Mouse (Mus musculus): ENCODE data around the gene Rph3al. TPM values are rescaled to one million over a fixed set of nuclear protein-coding genes. Genes with fewer than 3 reads are reported as not detected.

The Rph3al gene
- total and polyA plus RNA-seq, 2 experiments from 2014 or later = 3.0 to 4.0 TPM

DNA sequence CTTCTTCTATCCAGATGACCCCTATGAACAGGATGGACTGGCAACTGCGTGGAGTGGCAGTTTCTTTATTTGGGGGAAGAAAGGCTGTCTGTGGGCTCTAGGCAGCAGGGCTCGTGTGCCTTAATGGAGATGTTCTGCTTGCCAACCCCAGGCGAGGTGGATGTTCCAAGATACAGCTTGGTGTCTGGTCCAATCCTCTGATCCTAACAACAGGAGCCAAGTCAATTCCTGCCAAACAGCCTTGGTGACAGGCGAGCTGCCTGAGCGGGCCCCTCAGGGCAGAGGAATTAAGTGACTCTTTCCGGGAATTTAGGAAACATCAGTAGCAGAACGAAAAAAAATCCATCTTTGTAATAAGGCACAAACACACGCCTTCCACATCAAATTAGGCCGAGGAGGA, 38.6 kb downstream of the Rph3al start:
- Histone ChIP-seq H3K4me2 (ENCODE audit: low read depth, low read length, poor library complexity, severe bottlenecking) (no peak overlapping the region), H3K36me3 (ENCODE audit: insufficient read depth, low read length) (no peaks in the 10 kb centered on the region), H3K9me3 (ENCODE audit: low read length) (no peaks in the 10 kb centered on the region), H3K27me3 (ENCODE audit: insufficient read depth, low read length) (no peaks in the 10 kb centered on the region), H3K4me1 (ENCODE audit: insufficient read depth, low read length) (no peaks in the 10 kb centered on the region), H3K9ac (replicated peaks; ENCODE audit: low read length, poor library complexity, severe bottlenecking) (no peak overlapping the region), H3K4me3 (ENCODE audit: low read depth, low read length) (no peak overlapping the region), H3K27ac (ENCODE audit: low read depth, low read length) (0 out of 2 replicates have a peak overlapping the region, but pooled peaks have one; percentile 2)
- no peak for TF ChIP-seq CTCF (IDR thresholded peaks at IDR 0.05)
- DNase-seq (ENCODE audit: low spot score) = peak; percentile 76
- 0 out of 2 replicates have a peak, but pooled peaks have one; percentile 10 for ATAC-seq (ENCODE audit: low FRiP score)
- WGBS = 19% methylated on average over 9 of the region's 9 CpGs

- H3K9me3 ChIP-seq (ENCODE audit: low read length) = no peaks in the 10 kb centered on the region
- H3K27ac ChIP-seq (ENCODE audit: low read depth, low read length) = no peak overlapping the region
- ATAC-seq (ENCODE audit: low FRiP score) (no peak), DNase-seq (ENCODE audit: low spot score) (no peak)
- WGBS = 92% methylated on average over 9 of the region's 9 CpGs
- no peak for TF ChIP-seq CTCF (IDR thresholded peaks at IDR 0.05)
- no peaks in the 10 kb centered on the region for H3K36me3 ChIP-seq (ENCODE audit: insufficient read depth, low read length)
- H3K9ac ChIP-seq (replicated peaks; ENCODE audit: low read length, poor library complexity, severe bottlenecking) = no peak overlapping the region
- no peaks in the 10 kb centered on the region for H3K27me3 ChIP-seq (ENCODE audit: insufficient read depth, low read length)
- no peak overlapping the region for H3K4me3 ChIP-seq (ENCODE audit: low read depth, low read length)
- H3K4me1 ChIP-seq (ENCODE audit: insufficient read depth, low read length) = peaks cover 3% of the 10 kb centered on the region; the same call in 1 of the 2 replicates
- H3K4me2 ChIP-seq (ENCODE audit: low read depth, low read length, poor library complexity, severe bottlenecking) = no peak overlapping the region
Observed at GRCm38 (mm10) chr11:75898532-75898931, 39.7 kb downstream of the Rph3al start.

GRCm38 (mm10) chr11:75894791-75895420, 43.3 kb downstream of the Rph3al start:
- peaks cover 3% of the 10 kb centered on the region; the same call in 1 of the 2 replicates for H3K4me1 ChIP-seq (ENCODE audit: insufficient read depth, low read length)
- H3K27ac ChIP-seq (ENCODE audit: low read depth, low read length) = no peak overlapping the region
- H3K27me3 ChIP-seq (ENCODE audit: insufficient read depth, low read length) = no peaks in the 10 kb centered on the region
- H3K36me3 ChIP-seq (ENCODE audit: insufficient read depth, low read length) = no peaks in the 10 kb centered on the region
- WGBS = 65% methylated on average over 12 of the region's 12 CpGs
- H3K4me2 ChIP-seq (ENCODE audit: low read depth, low read length, poor library complexity, severe bottlenecking) = no peak overlapping the region
- H3K4me3 ChIP-seq (ENCODE audit: low read depth, low read length) = no peak overlapping the region
- no peaks in the 10 kb centered on the region for H3K9me3 ChIP-seq (ENCODE audit: low read length)
- TF ChIP-seq CTCF (IDR thresholded peaks at IDR 0.05) = no peak
- H3K9ac ChIP-seq (replicated peaks; ENCODE audit: low read length, poor library complexity, severe bottlenecking) = no peak overlapping the region
- ATAC-seq (ENCODE audit: low FRiP score) = no peak; the same call in 1 of the 2 replicates
- peak; percentile 75 for DNase-seq (ENCODE audit: low spot score)

DNA sequence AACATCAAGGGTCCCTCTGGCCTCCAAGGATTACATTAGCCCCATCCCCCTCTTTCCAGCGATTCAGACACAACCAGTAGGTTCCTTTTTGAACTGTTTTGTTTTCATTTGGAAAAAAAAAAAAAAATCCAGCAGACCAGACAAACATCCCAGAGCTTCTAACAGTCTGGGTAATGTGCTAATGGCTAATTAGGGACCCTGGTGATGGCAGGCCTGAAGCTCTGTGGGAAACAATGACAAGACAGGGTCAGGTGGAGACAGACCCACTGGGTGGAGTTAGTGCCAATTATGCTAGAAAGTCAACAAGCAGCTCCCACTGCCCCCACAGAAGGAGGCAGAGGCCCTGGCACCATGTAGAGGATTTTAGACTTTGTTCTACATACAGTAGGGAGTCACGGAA, 44.3 kb downstream of the Rph3al start:
- no peaks in the 10 kb centered on the region for H3K27me3 ChIP-seq (ENCODE audit: insufficient read depth, low read length)
- H3K4me2 ChIP-seq (ENCODE audit: low read depth, low read length, poor library complexity, severe bottlenecking) = no peak overlapping the region
- H3K36me3 ChIP-seq (ENCODE audit: insufficient read depth, low read length) = no peaks in the 10 kb centered on the region
- ATAC-seq (ENCODE audit: low FRiP score) (no peak), DNase-seq (ENCODE audit: low spot score) (no peak)
- no peak for TF ChIP-seq CTCF (IDR thresholded peaks at IDR 0.05)
- peaks cover 3% of the 10 kb centered on the region; the same call in 1 of the 2 replicates for H3K4me1 ChIP-seq (ENCODE audit: insufficient read depth, low read length)
- no peaks in the 10 kb centered on the region for H3K9me3 ChIP-seq (ENCODE audit: low read length)
- no peak overlapping the region for H3K9ac ChIP-seq (replicated peaks; ENCODE audit: low read length, poor library complexity, severe bottlenecking)
- no peak overlapping the region for H3K27ac ChIP-seq (ENCODE audit: low read depth, low read length)
- H3K4me3 ChIP-seq (ENCODE audit: low read depth, low read length) = no peak overlapping the region
- 74% methylated on average over 2 of the region's 2 CpGs for WGBS

DNA sequence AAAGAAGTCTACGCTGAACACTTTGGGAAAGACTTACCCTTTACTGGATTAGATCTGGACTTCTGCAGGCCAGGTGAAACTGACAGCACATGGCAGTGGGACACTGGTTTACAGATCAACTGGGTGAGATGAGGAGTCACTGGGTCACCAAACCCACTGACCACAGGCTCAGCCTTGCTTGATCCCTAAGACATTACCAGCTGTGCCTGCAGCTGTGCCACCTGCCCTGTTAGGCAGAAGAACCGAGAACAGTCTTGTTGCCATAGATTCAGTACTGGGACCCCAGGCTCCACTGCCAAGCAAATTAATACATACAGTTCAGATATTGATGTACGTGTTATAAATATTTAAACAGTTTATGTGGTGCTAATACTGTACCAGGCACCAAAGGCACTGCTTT, 50.9 kb downstream of the Rph3al start:
- H3K9me3 ChIP-seq (ENCODE audit: low read length) = no peaks in the 10 kb centered on the region
- no peak overlapping the region for H3K4me2 ChIP-seq (ENCODE audit: low read depth, low read length, poor library complexity, severe bottlenecking)
- no peak overlapping the region for H3K4me3 ChIP-seq (ENCODE audit: low read depth, low read length)
- H3K9ac ChIP-seq (replicated peaks; ENCODE audit: low read length, poor library complexity, severe bottlenecking) = no peak overlapping the region
- ATAC-seq (ENCODE audit: low FRiP score) = no peak
- H3K4me1 ChIP-seq (ENCODE audit: insufficient read depth, low read length) = peaks cover 4% of the 10 kb centered on the region; the same call in 1 of the 2 replicates
- H3K27ac ChIP-seq (ENCODE audit: low read depth, low read length) = no peak overlapping the region
- no peaks in the 10 kb centered on the region for H3K27me3 ChIP-seq (ENCODE audit: insufficient read depth, low read length)
- WGBS = 69% methylated on average over 3 of the region's 3 CpGs
- TF ChIP-seq CTCF (IDR thresholded peaks at IDR 0.05) = no peak
- no peak for DNase-seq (ENCODE audit: low spot score)
- no peaks in the 10 kb centered on the region for H3K36me3 ChIP-seq (ENCODE audit: insufficient read depth, low read length)

GRCm38 (mm10) chr11:75881234-75881633, 57.0 kb downstream of the Rph3al start:
- Histone ChIP-seq H3K27me3 (ENCODE audit: insufficient read depth, low read length) (no peaks in the 10 kb centered on the region), H3K9ac (replicated peaks; ENCODE audit: low read length, poor library complexity, severe bottlenecking) (no peak overlapping the region), H3K4me3 (ENCODE audit: low read depth, low read length) (no peak overlapping the region), H3K9me3 (ENCODE audit: low read length) (no peaks in the 10 kb centered on the region), H3K36me3 (ENCODE audit: insufficient read depth, low read length) (no peaks in the 10 kb centered on the region), H3K27ac (ENCODE audit: low read depth, low read length) (no peak overlapping the region), H3K4me1 (ENCODE audit: insufficient read depth, low read length) (peaks cover 8% of the 10 kb centered on the region; the same call in 1 of the 2 replicates), H3K4me2 (ENCODE audit: low read depth, low read length, poor library complexity, severe bottlenecking) (no peak overlapping the region)
- ATAC-seq (ENCODE audit: low FRiP score) (no peak), DNase-seq (ENCODE audit: low spot score) (no peak)
- 91% methylated on average over 3 of the region's 3 CpGs for WGBS
- no peak for TF ChIP-seq CTCF (IDR thresholded peaks at IDR 0.05)

Data from midbrain, postnatal 0 days (tissue).